Mouse (Mus musculus) urinary bladder, postnatal 25 days (tissue): ENCODE measurements at regions not wholly inside any gene's neighbourhood (a gene's known extent, or its start where the extent isn't known, plus 50 kb on each side); places are given as distances from the start of the nearest gene placed in this dataset.

Source experiments
- DNase-seq: peaks from one replicate; pipeline ENCODE4 v3.0.0; 2022; ENCODE audit warnings: low spot score

- DNase-seq = no peak
These were observed 838.3 kb downstream of the Gsdmc2 start for GRCm38 (mm10) chr15:63006471-63007228.

GRCm38 (mm10) chr15:62994691-62995090 lies 850.3 kb downstream of the Gsdmc2 start:
- no peak for DNase-seq

GRCm38 (mm10) chr15:62986871-62987270 lies 858.1 kb downstream of the Gsdmc2 start:
- DNase-seq = no peak

GRCm38 (mm10) chr15:62986147-62986546 lies 858.8 kb downstream of the Gsdmc2 start:
- no peak for DNase-seq

GRCm38 (mm10) chr15:62970566-62970965 lies 874.4 kb downstream of the Gsdmc2 start:
- no peak for DNase-seq

GRCm38 (mm10) chr15:62962681-62963080 lies 882.3 kb downstream of the Gsdmc2 start:
- no peak for DNase-seq

GRCm38 (mm10) chr15:62960623-62961022 lies 884.4 kb downstream of the Gsdmc2 start:
- DNase-seq = no peak

- DNase-seq = no peak
These were observed 886.3 kb downstream of the Gsdmc2 start for GRCm38 (mm10) chr15:62958506-62959330.

- no peak for DNase-seq
These were observed 890.1 kb downstream of the Gsdmc2 start for GRCm38 (mm10) chr15:62954889-62955288.

- DNase-seq = no peak
These were observed 890.6 kb downstream of the Gsdmc2 start for GRCm38 (mm10) chr15:62954322-62954820.

GRCm38 (mm10) chr15:62953215-62953941 lies 891.6 kb downstream of the Gsdmc2 start:
- no peak for DNase-seq

- DNase-seq = no peak
These were observed 892.3 kb downstream of the Gsdmc2 start for GRCm38 (mm10) chr15:62952487-62953214.

- no peak for DNase-seq
These were observed 905.6 kb downstream of the Gsdmc2 start for GRCm38 (mm10) chr15:62939416-62939815.

GRCm38 (mm10) chr15:62937756-62938155 lies 907.2 kb downstream of the Gsdmc2 start:
- no peak for DNase-seq

- DNase-seq = no peak
These were observed 910.3 kb downstream of the Gsdmc2 start for GRCm38 (mm10) chr15:62934522-62935189.

GRCm38 (mm10) chr15:62920520-62920919 lies 924.5 kb downstream of the Gsdmc2 start:
- no peak for DNase-seq

GRCm38 (mm10) chr15:62919264-62919663 lies 925.7 kb downstream of the Gsdmc2 start:
- DNase-seq = no peak

GRCm38 (mm10) chr15:62908379-62908778 lies 936.6 kb downstream of the Gsdmc2 start:
- no peak for DNase-seq

GRCm38 (mm10) chr15:62907181-62907580 lies 937.8 kb downstream of the Gsdmc2 start:
- no peak for DNase-seq

- DNase-seq = peak; percentile 16
These were observed 941.7 kb downstream of the Gsdmc2 start for GRCm38 (mm10) chr15:62903047-62903822.
